Mouse (Mus musculus) kidney, embryonic 15.5 days (tissue): ENCODE results near the gene Pwp2. TPM values are rescaled to one million over a fixed set of nuclear protein-coding genes. Genes with fewer than 3 reads are reported as not detected.
"Not testable (repeated sequence)": the region's sequence is repeated elsewhere in the genome, so short reads cannot be mapped to it uniquely, and the experiment has no call there.

Source experiments
- ATAC-seq: fragments of 200-750 bp; cut with Nextera tagmentation; replicated peaks from 2 replicates; pipeline ENCODE4 v1.8.0; 2017; ENCODE audit warnings: moderate TSS enrichment; ENCODE audit not compliant: low FRiP score
- H3K27ac ChIP-seq: fragments of 300-500 bp; sonication (generic); 2 replicates; pipeline ENCODE4 v1.5.1; 2015; ENCODE audit warnings: mild to moderate bottlenecking, inconsistent platforms
- H3K27me3 ChIP-seq: fragments of 300-500 bp; sonication (generic); 2 replicates; pipeline ENCODE4 v1.6.1; 2015; ENCODE audit warnings: inconsistent platforms
- H3K36me3 ChIP-seq: fragments of 300-500 bp; sonication (generic); 2 replicates; pipeline ENCODE4 v1.6.1; 2015; ENCODE audit warnings: inconsistent platforms
- H3K4me1 ChIP-seq: fragments of 300-500 bp; sonication (generic); 2 replicates; pipeline ENCODE4 v1.6.1; 2015; ENCODE audit warnings: inconsistent platforms
- H3K4me2 ChIP-seq: fragments of 300-500 bp; sonication (generic); 2 replicates; pipeline ENCODE4 v1.6.1; 2015; ENCODE audit warnings: moderate library complexity, mild to moderate bottlenecking, inconsistent platforms
- H3K4me3 ChIP-seq: fragments of 300-500 bp; sonication (generic); replicated peaks from 2 replicates; pipeline ENCODE4 v1.5.1; 2015; ENCODE audit warnings: mild to moderate bottlenecking, inconsistent platforms
- H3K9ac ChIP-seq: fragments of 300-500 bp; sonication (generic); 2 replicates; pipeline ENCODE4 v1.6.1; 2015; ENCODE audit warnings: mild to moderate bottlenecking, inconsistent platforms
- H3K9me3 ChIP-seq: fragments of 300-500 bp; sonication (generic); replicated peaks from 2 replicates; pipeline ENCODE4 v1.6.1; 2016; ENCODE audit warnings: inconsistent platforms
- WGBS: fragments of 180-500 bp; shearing (Covaris S2); methylation state at CpG from one replicate; pipeline ENCODE4 v1.1.7; 2015; ENCODE audit warnings: mixed read lengths; 5-methylcytosine and 5-hydroxymethylcytosine counted together
- polyA plus RNA-seq: library from polyadenylated mRNA; unstranded; fragments of >200 nt; fragmentation: Nextera tagmentation; extraction: Ambion mirVana; gene quantifications from 2 replicates; pipeline ENCODE4 v1.2.1, GENCODE M21; 2015

Gene Pwp2
- polyA plus RNA-seq, 1 experiment from 2014 or later = 22.6 TPM

DNA sequence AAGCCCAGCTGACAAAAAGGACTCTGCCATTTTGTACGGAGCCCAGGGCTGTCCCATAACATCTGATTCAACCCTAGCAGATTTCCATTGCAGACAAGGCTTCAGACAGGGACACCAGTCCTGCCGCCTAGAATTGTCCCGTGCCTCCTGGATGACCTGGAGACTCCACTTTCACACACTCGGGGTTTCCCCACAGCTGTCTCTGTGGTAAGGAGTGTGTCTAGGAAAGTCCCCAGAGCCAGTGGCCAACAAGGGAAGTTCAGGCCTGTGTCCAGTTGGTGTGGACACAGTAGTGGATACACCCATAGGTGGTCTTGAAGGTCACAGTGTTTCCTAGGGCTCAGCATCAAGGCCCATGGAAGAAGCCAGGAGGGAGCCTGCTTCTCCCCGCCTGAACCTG, 49.0 kb downstream of the Pwp2 start:
- no peaks in the 10 kb centered on the region for H3K27me3 ChIP-seq
- WGBS = 78% methylated on average over 5 of the region's 5 CpGs
- H3K36me3 ChIP-seq = no peaks in the 10 kb centered on the region
- no peak for ATAC-seq
- H3K9ac ChIP-seq = no peak overlapping the region
- no peaks in the 10 kb centered on the region for H3K9me3 ChIP-seq
- peaks cover 43% of the 10 kb centered on the region for H3K4me1 ChIP-seq
- no peak overlapping the region for H3K4me3 ChIP-seq
- no peak overlapping the region for H3K27ac ChIP-seq
- H3K4me2 ChIP-seq = no peak overlapping the region

DNA sequence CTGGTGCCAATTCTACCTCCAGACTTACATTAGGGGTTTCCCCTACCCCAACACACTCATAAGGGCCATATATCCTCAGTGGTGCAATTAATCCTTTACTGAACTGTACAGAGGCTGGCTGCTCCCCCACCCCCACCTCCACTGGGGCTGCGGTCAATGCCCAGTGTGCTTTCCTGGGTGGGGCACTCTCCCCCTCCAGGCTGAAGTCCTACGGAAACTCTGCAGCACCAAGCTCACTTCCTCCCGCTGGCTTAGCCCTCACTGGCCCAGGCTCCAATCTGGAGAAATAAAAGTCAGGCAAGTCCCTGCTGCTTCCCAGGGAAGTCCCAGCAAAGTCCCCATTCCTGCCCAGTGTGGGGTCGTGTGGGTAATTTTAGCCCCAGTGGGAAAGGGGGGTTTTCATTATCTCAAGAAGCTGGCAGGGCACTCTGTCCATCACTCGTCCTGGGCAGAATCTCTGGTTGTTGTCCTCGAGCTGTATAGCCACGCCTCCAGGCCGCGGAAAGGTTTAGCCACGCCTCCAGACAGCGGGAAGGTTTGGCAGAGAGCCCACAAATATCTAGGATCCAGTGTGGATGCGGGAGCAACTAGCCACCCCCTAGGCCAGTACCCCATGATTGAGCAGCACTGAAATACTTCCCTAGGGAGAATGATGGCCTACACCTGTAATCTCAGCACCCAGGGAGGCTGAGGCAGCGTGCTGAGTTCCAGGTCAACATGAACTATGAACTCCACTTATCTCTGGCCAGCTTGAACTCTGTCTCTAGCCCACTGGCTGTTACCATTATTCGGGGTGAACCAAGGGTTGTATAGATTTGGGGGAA, 49.8 kb downstream of the Pwp2 start:
- Histone ChIP-seq H3K27ac (peak overlapping the region; percentile 37; the same call in 1 of the 2 replicates), H3K36me3 (no peaks in the 10 kb centered on the region), H3K9ac (no peak overlapping the region), H3K4me2 (peak overlapping the region; percentile 48), H3K4me1 (peaks cover 41% of the 10 kb centered on the region), H3K27me3 (0 out of 2 replicates have a peak, but pooled peaks cover 3% of the 10 kb centered on the region), H3K9me3 (no peaks in the 10 kb centered on the region), H3K4me3 (no peak overlapping the region)
- ATAC-seq = peak; percentile 45
- 15% methylated on average over 14 of the region's 14 CpGs for WGBS

DNA sequence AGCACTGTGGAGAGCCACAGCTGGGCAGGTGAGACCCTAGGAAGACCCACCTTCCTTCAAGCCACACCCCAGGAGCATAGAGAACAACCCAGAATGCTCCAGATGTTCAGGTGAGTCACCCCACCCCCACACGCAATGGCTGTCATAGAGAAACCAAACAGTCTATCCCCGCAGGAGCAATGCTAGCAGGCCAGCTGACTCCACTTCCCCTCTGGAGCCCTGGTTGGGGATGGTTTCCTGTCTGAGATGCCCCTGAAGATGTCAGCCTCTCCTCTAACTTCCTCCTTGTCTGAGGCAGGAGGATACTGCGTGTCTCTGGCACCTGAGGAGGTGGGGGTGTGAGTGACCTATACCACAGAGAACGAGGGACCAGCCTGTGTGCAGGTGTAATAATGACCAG, 50.5 kb downstream of the Pwp2 start:
- ATAC-seq = no peak
- H3K4me3 ChIP-seq = no peak overlapping the region
- no peaks in the 10 kb centered on the region for H3K36me3 ChIP-seq
- 0 out of 2 replicates have a peak, but pooled peaks cover 3% of the 10 kb centered on the region for H3K27me3 ChIP-seq
- WGBS = 64% methylated on average over 4 of the region's 4 CpGs
- no peak overlapping the region for H3K4me2 ChIP-seq
- H3K27ac ChIP-seq = 0 out of 2 replicates have a peak overlapping the region, but pooled peaks have one; percentile 37
- H3K9ac ChIP-seq = no peak overlapping the region
- peaks cover 33% of the 10 kb centered on the region for H3K4me1 ChIP-seq
- H3K9me3 ChIP-seq = no peaks in the 10 kb centered on the region

DNA sequence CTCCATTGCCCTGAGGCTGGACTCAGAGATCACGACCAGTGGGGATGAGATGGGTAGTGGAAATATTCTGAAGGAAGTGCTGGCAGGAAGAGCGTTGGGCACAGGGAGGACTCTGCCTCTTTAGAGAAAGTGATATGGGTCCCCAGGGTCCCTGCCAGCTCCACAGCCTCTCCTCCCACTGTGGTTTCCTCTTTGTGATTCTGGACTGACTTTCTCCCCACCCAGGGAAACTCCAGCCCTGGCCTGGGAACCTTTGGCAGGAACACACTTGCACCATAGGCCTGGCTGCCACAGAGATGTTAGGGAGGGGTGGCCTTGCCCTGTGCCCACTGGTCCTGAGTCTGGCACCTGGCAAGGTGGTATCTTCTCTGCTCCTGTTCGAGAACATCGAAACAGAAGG, 55.0 kb downstream of the Pwp2 start:
- Histone ChIP-seq H3K36me3 (no peaks in the 10 kb centered on the region), H3K4me3 (no peak overlapping the region), H3K9me3 (no peaks in the 10 kb centered on the region), H3K4me1 (peaks cover 10% of the 10 kb centered on the region), H3K27me3 (peaks cover 3% of the 10 kb centered on the region; the same call in 1 of the 2 replicates), H3K9ac (no peak overlapping the region), H3K27ac (no peak overlapping the region), H3K4me2 (no peak overlapping the region)
- no peak for ATAC-seq
- WGBS = 68% methylated on average over 4 of the region's 4 CpGs

DNA sequence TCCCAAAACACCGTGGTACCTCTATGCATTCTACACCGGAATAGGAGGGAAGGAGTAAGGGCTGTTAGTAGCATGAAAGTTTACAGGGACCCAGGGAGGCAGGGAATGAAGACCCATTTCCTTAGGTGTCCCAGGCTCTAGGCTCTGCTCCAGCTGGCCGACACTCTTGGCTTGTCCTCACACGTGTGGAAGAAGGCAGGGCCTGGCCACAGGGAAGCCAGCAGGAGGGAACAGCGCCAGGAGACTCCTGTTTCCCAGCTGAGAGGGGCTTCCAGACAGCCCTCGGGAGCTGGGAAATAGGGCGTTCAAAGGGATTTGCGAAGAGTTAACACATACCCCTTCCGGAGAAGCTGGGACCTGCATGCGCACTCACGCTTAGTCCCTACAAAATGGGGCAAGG, 55.5 kb downstream of the Pwp2 start:
- no peak overlapping the region for H3K4me2 ChIP-seq
- H3K9ac ChIP-seq = no peak overlapping the region
- H3K9me3 ChIP-seq = no peaks in the 10 kb centered on the region
- H3K4me1 ChIP-seq = peaks cover 9% of the 10 kb centered on the region
- no peak overlapping the region for H3K27ac ChIP-seq
- ATAC-seq = no peak
- WGBS = 53% methylated on average over 11 of the region's 11 CpGs
- H3K4me3 ChIP-seq = no peak overlapping the region
- peaks cover 3% of the 10 kb centered on the region; the same call in 1 of the 2 replicates for H3K27me3 ChIP-seq
- H3K36me3 ChIP-seq = no peaks in the 10 kb centered on the region

DNA sequence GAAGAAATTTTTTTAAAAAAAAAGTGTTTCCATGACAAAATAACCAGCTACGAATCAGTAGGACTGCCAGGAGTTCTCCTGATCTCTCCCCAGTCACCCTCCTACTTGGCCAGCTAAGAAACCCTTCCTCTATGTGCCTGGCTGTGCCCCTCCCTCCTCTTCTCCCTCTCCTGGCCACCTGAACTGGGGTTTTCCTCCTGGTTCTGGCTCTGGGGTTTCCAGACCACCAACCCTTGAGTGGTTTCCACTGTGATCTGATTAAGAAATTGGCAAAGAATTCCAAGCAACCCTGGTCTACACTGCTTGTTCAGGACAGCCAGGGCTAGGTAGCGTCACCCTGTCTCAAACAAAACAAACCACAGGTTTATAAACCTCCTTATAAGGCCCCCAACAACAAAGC, 56.3 kb downstream of the Pwp2 start:
- Histone ChIP-seq H3K27ac (no peak overlapping the region), H3K27me3 (peaks cover 3% of the 10 kb centered on the region; the same call in 1 of the 2 replicates), H3K9me3 (no peaks in the 10 kb centered on the region), H3K4me1 (peaks cover 12% of the 10 kb centered on the region), H3K4me2 (no peak overlapping the region), H3K9ac (no peak overlapping the region), H3K4me3 (no peak overlapping the region), H3K36me3 (no peaks in the 10 kb centered on the region)
- 85% methylated on average over 2 of the region's 2 CpGs for WGBS
- ATAC-seq = no peak

DNA sequence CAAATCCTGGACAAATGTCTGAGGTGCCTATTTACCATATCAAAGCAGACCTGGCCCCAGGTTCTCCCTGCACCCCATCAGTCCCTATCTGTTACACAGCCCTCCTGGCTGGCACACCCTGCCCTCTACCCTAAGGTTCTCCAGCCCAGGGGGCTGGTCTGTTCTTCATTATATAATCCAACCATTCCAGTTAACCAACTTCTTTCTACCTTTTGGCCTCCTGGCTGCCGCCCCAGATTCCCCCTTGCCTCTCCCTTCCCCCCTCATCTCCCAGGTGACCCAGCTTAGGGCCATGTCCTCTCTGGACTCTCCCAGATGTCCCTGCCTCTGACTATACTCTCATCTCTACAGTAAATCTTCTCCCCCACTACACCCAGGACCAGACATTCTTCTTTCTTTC, 57.0 kb downstream of the Pwp2 start:
- Histone ChIP-seq H3K27ac (no peak overlapping the region), H3K4me2 (no peak overlapping the region), H3K4me3 (no peak overlapping the region), H3K4me1 (peaks cover 12% of the 10 kb centered on the region), H3K9ac (no peak overlapping the region), H3K36me3 (no peaks in the 10 kb centered on the region), H3K9me3 (no peaks in the 10 kb centered on the region), H3K27me3 (peaks cover 3% of the 10 kb centered on the region; the same call in 1 of the 2 replicates)
- no peak for ATAC-seq
- 61% methylated on average over 1 of the region's 1 CpGs for WGBS

DNA sequence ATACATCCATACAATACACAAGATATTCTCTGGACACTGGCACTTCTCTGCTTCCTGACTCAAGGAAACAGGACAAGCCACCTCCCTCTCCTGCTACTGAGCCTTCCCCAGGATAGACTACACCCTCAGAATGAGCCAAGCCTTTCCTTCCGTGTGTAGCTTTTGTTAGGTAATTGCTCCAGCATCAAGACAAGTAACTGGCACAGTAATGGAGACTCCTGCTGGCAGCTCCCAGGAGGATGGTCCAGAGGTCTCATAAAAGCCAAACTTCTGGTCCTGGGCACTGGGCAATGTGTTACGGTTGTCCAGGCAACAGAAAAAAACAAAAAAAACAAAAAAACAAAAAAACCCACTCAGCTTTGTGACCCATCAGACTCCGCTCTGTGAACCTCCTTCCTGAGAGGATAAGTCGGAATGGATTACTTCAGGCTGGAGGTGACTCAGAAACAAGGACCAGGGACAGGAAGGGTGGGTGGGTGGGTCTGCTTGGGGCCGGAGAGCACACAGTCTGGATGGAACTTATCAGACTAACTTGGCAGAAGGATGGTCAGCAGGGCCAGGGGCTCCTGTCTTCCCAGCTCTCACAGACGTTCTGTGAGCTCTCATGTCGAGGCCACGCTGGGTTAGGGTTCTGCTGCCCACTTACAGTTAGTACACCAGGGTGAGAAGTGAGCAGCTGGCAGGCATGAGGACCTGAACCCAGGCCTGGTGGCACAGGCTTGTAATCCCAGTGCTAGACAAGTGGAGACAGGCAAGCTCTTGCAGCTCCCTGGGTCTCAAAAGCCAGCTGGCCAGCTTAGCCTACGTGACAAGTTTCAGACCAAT, 57.7 kb downstream of the Pwp2 start:
- H3K4me2 ChIP-seq = no peak overlapping the region
- no peak overlapping the region for H3K4me3 ChIP-seq
- no peaks in the 10 kb centered on the region for H3K9me3 ChIP-seq
- H3K4me1 ChIP-seq = peaks cover 12% of the 10 kb centered on the region
- WGBS = 76% methylated on average over 9 of the region's 9 CpGs
- no peak overlapping the region for H3K27ac ChIP-seq
- no peak overlapping the region for H3K9ac ChIP-seq
- H3K36me3 ChIP-seq = no peaks in the 10 kb centered on the region
- peaks cover 3% of the 10 kb centered on the region; the same call in 1 of the 2 replicates for H3K27me3 ChIP-seq
- ATAC-seq = no peak

DNA sequence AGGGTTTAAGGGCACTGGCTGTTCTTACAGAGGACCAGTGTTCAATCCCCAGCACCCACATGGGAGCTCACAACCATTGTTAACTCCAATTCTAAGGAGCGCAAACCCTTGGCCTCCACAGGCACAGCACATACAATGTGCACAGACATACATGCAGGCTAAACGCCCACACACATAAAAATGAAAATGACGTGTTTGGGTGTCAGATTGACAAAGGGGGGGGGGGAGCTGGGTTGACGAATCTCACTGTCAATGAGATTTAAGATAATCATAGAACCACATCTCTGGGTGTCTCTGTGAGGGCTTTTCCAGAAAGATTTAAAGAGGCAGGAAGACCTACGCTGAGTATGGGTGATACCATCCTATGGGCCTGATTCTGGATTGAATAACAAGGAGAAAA, 58.6 kb downstream of the Pwp2 start:
- no peak for ATAC-seq
- Histone ChIP-seq H3K36me3 (no peaks in the 10 kb centered on the region), H3K4me3 (no peak overlapping the region), H3K27ac (no peak overlapping the region), H3K4me2 (no peak overlapping the region), H3K27me3 (peaks cover 3% of the 10 kb centered on the region; the same call in 1 of the 2 replicates), H3K9ac (no peak overlapping the region), H3K4me1 (peaks cover 12% of the 10 kb centered on the region), H3K9me3 (no peaks in the 10 kb centered on the region)
- WGBS = 93% methylated on average over 5 of the region's 5 CpGs

DNA sequence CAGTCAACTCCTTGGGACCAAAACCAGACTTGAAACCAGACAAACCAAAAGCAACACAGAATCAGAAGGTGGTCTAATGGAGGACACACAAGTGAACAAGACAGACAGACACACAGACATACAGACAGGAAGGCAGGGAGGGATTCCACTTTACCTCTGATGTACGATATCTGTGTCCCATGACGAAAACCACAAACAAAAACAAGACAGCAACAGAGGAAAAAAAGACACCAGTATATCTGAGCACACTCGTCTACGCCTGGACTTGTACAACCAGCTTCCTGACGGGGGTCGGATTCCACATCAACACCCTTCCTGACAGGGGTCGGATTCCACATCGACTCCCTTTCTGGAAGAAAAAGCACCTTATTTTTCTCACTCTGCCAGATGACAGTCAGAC, 59.9 kb downstream of the Pwp2 start:
- ATAC-seq, H3K9ac ChIP-seq, H3K36me3 ChIP-seq, H3K9me3 ChIP-seq, H3K4me3 ChIP-seq, H3K27me3 ChIP-seq, H3K27ac ChIP-seq, H3K4me2 ChIP-seq: not testable (repeated sequence)
- H3K4me1 ChIP-seq = peaks cover 12% of the 10 kb centered on the region
- 39% methylated on average over 8 of the region's 8 CpGs for WGBS

DNA sequence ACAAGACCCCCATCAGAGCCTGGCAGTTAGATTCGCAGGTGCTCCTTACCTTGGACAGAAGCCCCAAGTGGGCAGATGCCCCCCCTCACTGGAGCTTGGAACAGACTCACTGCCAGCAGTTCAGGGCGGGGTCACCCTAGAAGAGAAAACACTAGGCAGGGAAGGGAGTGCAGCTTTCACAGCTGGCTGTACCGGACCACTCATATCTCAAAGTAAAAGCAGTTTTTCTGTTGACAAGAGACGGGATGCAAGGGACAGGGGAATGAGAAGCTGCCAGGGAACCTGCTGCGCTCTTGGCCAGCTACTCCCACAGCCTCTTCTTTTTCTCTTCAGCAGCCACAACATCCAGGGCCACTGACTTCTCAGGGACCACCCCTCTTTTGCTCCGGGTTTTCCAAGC, 60.8 kb downstream of the Pwp2 start:
- not testable (repeated sequence) for H3K9me3 ChIP-seq, H3K27ac ChIP-seq, ATAC-seq, H3K9ac ChIP-seq, H3K4me3 ChIP-seq, H3K27me3 ChIP-seq, H3K36me3 ChIP-seq
- 0 out of 2 replicates have a peak overlapping the region, but pooled peaks have one; percentile 16 for H3K4me2 ChIP-seq
- H3K4me1 ChIP-seq = peaks cover 12% of the 10 kb centered on the region
- WGBS = 22% methylated on average over 6 of the region's 6 CpGs
